Mouse (Mus musculus) liver, embryonic 14.5 days (tissue): Measurements from ENCODE around the gene Vmn1r188. TPM values are rescaled to one million over a fixed set of nuclear protein-coding genes. Genes with fewer than 3 reads are reported as not detected.
"Not testable (repeated sequence)": the region's sequence is repeated elsewhere in the genome, so short reads cannot be mapped to it uniquely, and the experiment has no call there.

Source experiments
- ATAC-seq: fragments of 200-750 bp; cut with Nextera tagmentation; 2 replicates; pipeline ENCODE4 v1.8.0; 2017; ENCODE audit warnings: moderate number of reproducible peaks, mild to moderate bottlenecking, moderate library complexity; ENCODE audit not compliant: insufficient read depth
- DNase-seq, 3 experiments: peaks; one replicate each; pipeline ENCODE4 v3.0.0-alpha.2; 2012 to 2013; ENCODE audit warnings: low read depth in 3 of 3, low spot score in 3 of 3
- H3K27ac ChIP-seq: fragments of 300-500 bp; sonication (generic); 2 replicates; pipeline ENCODE4 v1.5.1; 2014; ENCODE audit warnings: moderate library complexity, mild to moderate bottlenecking, control low read depth, inconsistent platforms
- H3K27me3 ChIP-seq: fragments of 300-500 bp; sonication (generic); 2 replicates; pipeline ENCODE4 v1.6.1; 2014; ENCODE audit warnings: mild to moderate bottlenecking, low read length, moderate library complexity; ENCODE audit not compliant: control insufficient read depth, insufficient read depth
- H3K36me3 ChIP-seq: fragments of 300-500 bp; sonication (generic); replicated peaks from 2 replicates; pipeline ENCODE4 v1.6.1; 2014; ENCODE audit warnings: low read depth; ENCODE audit not compliant: control insufficient read depth, insufficient read depth
- H3K4me1 ChIP-seq, 2 experiments: fragments of 200-500 bp in 1 of 2; fragments of 300-500 bp in 1 of 2; sonication (generic) in 1 of 2; replicated peaks; 2 replicates each; pipeline ENCODE4 v1.6.1; 2012 to 2014; ENCODE audit warnings: antibody characterized with exemption in 1 of 2, inconsistent platforms in 1 of 2, low read length in 1 of 2; ENCODE audit not compliant: control insufficient read depth in 2 of 2, insufficient read depth in 2 of 2
- H3K4me2 ChIP-seq: fragments of 300-500 bp; sonication (generic); 2 replicates; pipeline ENCODE4 v1.6.1; 2014; ENCODE audit warnings: low read depth, mild to moderate bottlenecking, control low read depth, moderate library complexity
- H3K4me3 ChIP-seq, 2 experiments: fragments of 200-500 bp in 1 of 2; fragments of 300-500 bp in 1 of 2; sonication (generic) in 1 of 2; 2 replicates each; pipeline ENCODE4 v1.5.1; 2012 to 2014; ENCODE audit warnings: low read depth in 2 of 2, low read length in 2 of 2, mild to moderate bottlenecking in 2 of 2, control low read depth in 1 of 2, inconsistent platforms in 1 of 2, moderate library complexity in 1 of 2; ENCODE audit not compliant: insufficient read depth in 1 of 2
- H3K9ac ChIP-seq: fragments of 300-500 bp; sonication (generic); replicated peaks from 2 replicates; pipeline ENCODE4 v1.6.1; 2014; ENCODE audit warnings: mild to moderate bottlenecking, control low read depth, moderate library complexity
- H3K9me3 ChIP-seq: fragments of 300-500 bp; sonication (generic); 2 replicates; pipeline ENCODE4 v1.6.1; 2016; ENCODE audit warnings: low read length, mixed read lengths; ENCODE audit not compliant: control insufficient read depth
- CTCF ChIP-seq: IDR thresholded peaks from 2 replicates; pipeline ENCODE4 v1.5.1; 2016; ENCODE audit warnings: antibody characterized with exemption, low read depth, control low read depth
- EP300 ChIP-seq: IDR thresholded peaks from 2 replicates; pipeline ENCODE4 v1.6.1; 2016; ENCODE audit warnings: antibody characterized with exemption, low read depth
- WGBS: fragments of 180-500 bp; shearing (Covaris S2); extraction: QIAGEN DNeasy Blood & Tissue Kit; methylation state at CpG from one replicate; pipeline ENCODE4 v1.1.7; 2014; ENCODE audit not compliant: insufficient replicate concordance; 5-methylcytosine and 5-hydroxymethylcytosine counted together
- polyA plus RNA-seq, 2 experiments: library from polyadenylated mRNA; depleted of rRNA in 1 of 2; stranded (reverse) in 1 of 2; unstranded in 1 of 2; fragments of >200 nt; fragmentation: Nextera tagmentation in 1 of 2; extraction: Ambion mirVana in 1 of 2; gene quantifications; 2 replicates each; pipeline versions ENCODE4 v1.2.1 to v1.2.3; 2012 to 2014

The Vmn1r188 gene
- polyA plus RNA-seq, 2 experiments: not detected

- WGBS: under 1% methylated on average over 52 of the region's 52 CpGs
- Histone ChIP-seq H3K9ac (peak overlapping the region; percentile 69), H3K4me2 (peak overlapping the region; percentile 84), H3K9me3 (no peaks in the 10 kb centered on the region), H3K4me1 (peaks cover 4 to 16% of the 10 kb centered on the region in 2 experiments; a peak in 3 of 4 replicates), H3K27ac (peak overlapping the region; percentile 50), H3K27me3 (no peaks in the 10 kb centered on the region), H3K4me3 (peak overlapping the region; percentile 56 to 79), H3K36me3 (no peaks in the 10 kb centered on the region)
- ATAC-seq: peak; percentile 96
- peak; percentile 80 to 85 (median 80) for DNase-seq
- TF ChIP-seq CTCF (peak; percentile 97), EP300 (no peak)
Measured at GRCm38 (mm10) chr13:22050591-22051522, 33.4 kb upstream of the Vmn1r188 start.

GRCm38 (mm10) chr13:22051523-22051859 lies 32.7 kb upstream of the Vmn1r188 start:
- no peak for ATAC-seq
- H3K9ac ChIP-seq: peak overlapping the region; percentile 69

GRCm38 (mm10) chr13:22053754-22054153 lies 30.5 kb upstream of the Vmn1r188 start:
- no peak overlapping the region for H3K4me2 ChIP-seq
- no peaks in the 10 kb centered on the region for H3K9me3 ChIP-seq
- no peak for TF ChIP-seq EP300
- TF ChIP-seq CTCF: no peak
- no peak overlapping the region for H3K9ac ChIP-seq
- ATAC-seq (no peak), DNase-seq (no peak)
- H3K27me3 ChIP-seq: no peaks in the 10 kb centered on the region; the same call in 1 of the 2 replicates
- no peaks in the 10 kb centered on the region for H3K36me3 ChIP-seq
- WGBS: 85% methylated on average over 1 of the region's 1 CpGs
- H3K4me3 ChIP-seq: no peak overlapping the region
- H3K27ac ChIP-seq: no peak overlapping the region
- H3K4me1 ChIP-seq: peaks cover under 1 to 14% of the 10 kb centered on the region in 2 experiments; a peak in 3 of 4 replicates

More at GRCm38 (mm10) chr13:22051523-22051859, 32.7 kb upstream of the Vmn1r188 start:
- Histone ChIP-seq H3K4me1 (peaks cover 4 to 16% of the 10 kb centered on the region in 2 experiments; a peak in 3 of 4 replicates), H3K36me3 (no peaks in the 10 kb centered on the region), H3K27ac (no peak overlapping the region; the same call in 1 of the 2 replicates), H3K4me2 (peak overlapping the region; percentile 84), H3K27me3 (no peaks in the 10 kb centered on the region; the same call in 1 of the 2 replicates), H3K9me3 (no peaks in the 10 kb centered on the region), H3K4me3 (peak overlapping the region; percentile 56 to 79)
- 7% methylated on average over 5 of the region's 5 CpGs for WGBS
- no peak for TF ChIP-seq EP300
- no peak for TF ChIP-seq CTCF
- no peak for DNase-seq

- H3K27me3 ChIP-seq: no peaks in the 10 kb centered on the region
- no peak overlapping the region for H3K27ac ChIP-seq
- no peak overlapping the region for H3K4me2 ChIP-seq
- no peak overlapping the region for H3K4me3 ChIP-seq
- H3K9ac ChIP-seq: no peak overlapping the region
- H3K9me3 ChIP-seq: no peaks in the 10 kb centered on the region
- no peaks in the 10 kb centered on the region for H3K4me1 ChIP-seq
- TF ChIP-seq EP300 (no peak), CTCF (no peak)
- DNase-seq: no peak
- H3K36me3 ChIP-seq: no peaks in the 10 kb centered on the region
- ATAC-seq: no peak
- WGBS: 39% methylated on average over 1 of the region's 1 CpGs
Measured at GRCm38 (mm10) chr13:22061422-22061821, 22.8 kb upstream of the Vmn1r188 start.

GRCm38 (mm10) chr13:22063468-22063867 lies 20.8 kb upstream of the Vmn1r188 start:
- Histone ChIP-seq H3K4me3 (no peak overlapping the region), H3K4me2 (no peak overlapping the region), H3K4me1 (no peaks in the 10 kb centered on the region), H3K36me3 (no peaks in the 10 kb centered on the region), H3K27ac (no peak overlapping the region), H3K27me3 (no peaks in the 10 kb centered on the region), H3K9ac (no peak overlapping the region), H3K9me3 (no peaks in the 10 kb centered on the region)
- 25% methylated on average over 1 of the region's 1 CpGs for WGBS
- DNase-seq (no peak), ATAC-seq (no peak)
- TF ChIP-seq EP300 (no peak), CTCF (no peak)

- H3K4me1 ChIP-seq, H3K27me3 ChIP-seq, H3K9me3 ChIP-seq, H3K27ac ChIP-seq, H3K4me3 ChIP-seq, H3K4me2 ChIP-seq, ATAC-seq, H3K9ac ChIP-seq, DNase-seq, H3K36me3 ChIP-seq: not testable (repeated sequence)
- WGBS: 52% methylated on average over 2 of the region's 2 CpGs
Measured at GRCm38 (mm10) chr13:22105724-22106123, 21.5 kb downstream of the Vmn1r188 start, which contains the start of gene Vmn1r189. Gene Vmn1r189, minus strand, starts transcription at chr13:22105824.

- not testable (repeated sequence) for H3K4me3 ChIP-seq, H3K36me3 ChIP-seq, H3K9me3 ChIP-seq, H3K4me2 ChIP-seq, H3K4me1 ChIP-seq, ATAC-seq, DNase-seq, H3K27me3 ChIP-seq, H3K27ac ChIP-seq, H3K9ac ChIP-seq
- WGBS: 50% methylated on average over 5 of the region's 5 CpGs
Measured at GRCm38 (mm10) chr13:22136495-22137293, 52.5 kb downstream of the Vmn1r188 start.
